Mouse (Mus musculus) thymus, postnatal 36 days (tissue): ENCODE measurements around the gene Mageb4.
"Not testable (repeated sequence)": the region's sequence is repeated elsewhere in the genome, so short reads cannot be mapped to it uniquely, and the experiment has no call there.

Source experiments
- DNase-seq, 2 experiments: peaks; one replicate each; pipeline ENCODE4 v3.0.0; 2022; ENCODE audit warnings: mixed read lengths in 2 of 2

Gene Mageb4

DNA sequence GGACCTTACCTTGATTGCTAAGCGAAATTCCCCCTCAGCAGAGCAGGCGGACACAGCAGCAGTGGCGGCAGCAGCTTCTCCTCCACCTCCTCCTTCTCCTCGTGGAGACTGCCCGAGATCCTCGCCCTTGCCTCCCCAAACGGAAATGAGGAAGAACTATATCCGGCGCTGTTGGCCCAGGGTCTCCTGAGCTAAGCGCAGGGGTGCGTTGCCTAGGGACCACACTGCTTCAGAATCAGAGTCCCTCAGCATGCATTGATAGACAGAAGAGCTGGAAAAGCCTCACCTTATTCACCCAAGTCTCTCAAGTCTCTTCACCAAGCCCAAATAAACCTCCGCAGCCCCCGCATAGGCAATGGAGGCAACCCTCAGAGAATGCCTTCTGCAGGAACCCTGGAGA, at the start of gene Mageb4:
Mageb4 (minus strand) TSS at position 101 of the 400 bp plus-strand sequence.
- not testable (repeated sequence) for DNase-seq

DNA sequence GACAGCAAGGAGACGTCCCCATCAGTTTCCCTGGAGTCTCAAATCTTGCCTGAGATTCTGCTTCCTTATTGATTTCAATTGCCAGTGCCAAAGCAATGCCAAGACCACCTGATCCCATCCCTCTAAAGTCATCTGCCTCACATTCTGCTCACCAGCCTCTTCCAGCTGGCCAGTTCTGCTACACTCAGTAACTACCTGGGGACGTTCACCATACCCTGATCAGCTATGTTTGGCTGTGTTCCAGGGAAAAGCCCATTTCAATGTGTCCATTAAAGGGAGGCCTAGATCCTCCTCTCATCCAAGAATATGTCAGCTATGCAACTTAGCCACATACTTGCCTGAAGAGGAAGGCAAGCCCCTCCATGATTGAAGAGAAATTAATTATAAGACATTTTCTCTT, 20.3 kb downstream of the Mageb4 start:
- not testable (repeated sequence) for DNase-seq

DNA sequence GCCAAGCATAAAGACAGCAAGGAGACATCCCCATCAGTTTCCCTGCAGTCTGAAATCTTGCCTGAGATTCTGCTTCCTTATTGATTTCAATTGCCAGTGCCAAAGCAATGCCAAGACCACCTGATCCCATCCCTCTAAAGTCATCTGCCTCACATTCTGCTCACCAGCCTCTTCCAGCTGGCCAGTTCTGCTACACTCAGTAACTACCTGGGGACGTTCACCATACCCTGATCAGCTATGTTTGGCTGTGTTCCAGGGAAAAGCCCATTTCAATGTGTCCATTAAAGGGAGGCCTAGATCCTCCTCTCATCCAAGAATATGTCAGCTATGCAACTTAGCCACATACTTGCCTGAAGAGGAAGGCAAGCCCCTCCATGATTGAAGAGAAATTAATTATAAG, 58.9 kb downstream of the Mageb4 start:
- not testable (repeated sequence) for DNase-seq

DNA sequence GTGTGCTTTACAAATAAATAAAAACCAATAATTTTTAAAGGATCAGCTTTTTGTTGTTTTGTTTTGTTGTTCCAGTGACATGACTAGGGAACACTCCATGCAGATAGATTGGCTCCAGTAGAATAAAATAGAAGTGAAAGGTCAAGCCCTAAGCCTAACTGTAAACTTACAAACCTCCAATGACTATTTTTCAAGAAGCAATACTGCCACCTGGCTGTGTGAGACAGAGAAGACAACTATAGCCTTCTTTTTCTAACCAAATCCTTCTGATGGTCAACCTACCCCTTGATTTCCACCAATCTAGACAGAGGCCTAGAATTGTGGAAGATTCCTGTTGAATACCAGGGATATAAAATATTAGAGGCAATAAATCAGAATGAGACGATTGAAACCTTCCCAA, 67.6 kb downstream of the Mageb4 start:
- DNase-seq = no peak
